Mouse (Mus musculus): ENCODE results near the gene Zfp867. TPM values are rescaled to one million over a fixed set of nuclear protein-coding genes. Genes with fewer than 3 reads are reported as not detected.

Gene Zfp867
- polyA plus RNA-seq, 1 experiment from 2014 or later = 13.8 TPM

- Histone ChIP-seq H3K9me3 (no peaks in the 10 kb centered on the region), H3K4me1 (no peaks in the 10 kb centered on the region), H3K36me3 (replicated peaks) (peaks cover 45% of the 10 kb centered on the region), H3K4me3 (no peak overlapping the region), H3K4me2 (no peak overlapping the region), H3K27me3 (replicated peaks) (no peaks in the 10 kb centered on the region), H3K9ac (no peak overlapping the region), H3K27ac (no peak overlapping the region)
- ATAC-seq (replicated peaks) = no peak
- WGBS = 90% methylated on average over 5 of the region's 5 CpGs
Measured at GRCm38 (mm10) chr11:59418708-59419107, 53.6 kb downstream of the Zfp867 start.

- WGBS = 90% methylated on average over 13 of the region's 13 CpGs
- Histone ChIP-seq H3K27me3 (replicated peaks) (no peaks in the 10 kb centered on the region), H3K4me1 (peaks cover 5% of the 10 kb centered on the region; the same call in 1 of the 2 replicates), H3K27ac (no peak overlapping the region), H3K9ac (no peak overlapping the region), H3K4me2 (no peak overlapping the region), H3K9me3 (no peaks in the 10 kb centered on the region), H3K36me3 (replicated peaks) (peaks cover 11% of the 10 kb centered on the region; the same call in 1 of the 2 replicates), H3K4me3 (no peak overlapping the region)
- no peak for ATAC-seq (replicated peaks)
Measured at GRCm38 (mm10) chr11:59412999-59413863, 59.0 kb downstream of the Zfp867 start.

- Histone ChIP-seq H3K9me3 (no peaks in the 10 kb centered on the region), H3K4me1 (peaks cover 5% of the 10 kb centered on the region; the same call in 1 of the 2 replicates), H3K9ac (no peak overlapping the region), H3K4me2 (no peak overlapping the region), H3K36me3 (replicated peaks) (peaks cover 10% of the 10 kb centered on the region), H3K27me3 (replicated peaks) (no peaks in the 10 kb centered on the region), H3K4me3 (no peak overlapping the region), H3K27ac (no peak overlapping the region)
- 66% methylated on average over 6 of the region's 6 CpGs for WGBS
- no peak for ATAC-seq (replicated peaks)
Measured at GRCm38 (mm10) chr11:59412058-59412457, 60.2 kb downstream of the Zfp867 start.

Other genes starting within 250 kb of the Zfp867 start
- 645 TPM in 2 replicates for gene Arf1, start 244.2 kb downstream of the Zfp867 start, polyA plus RNA-seq (2015; fragmentation: Nextera tagmentation; extraction: Ambion mirVana)
- 0.43 and 0.61 TPM in 2 replicates for gene Wnt3a, start 181.7 kb downstream of the Zfp867 start, polyA plus RNA-seq (2015; fragmentation: Nextera tagmentation; extraction: Ambion mirVana)
- 3.8 and 3.9 TPM in 2 replicates for gene Wnt9a, start 165.5 kb downstream of the Zfp867 start, polyA plus RNA-seq (2015; fragmentation: Nextera tagmentation; extraction: Ambion mirVana)
- 0.18 TPM in 1 of 2 replicates, not detected in the other for gene Prss38, start 96.8 kb downstream of the Zfp867 start, polyA plus RNA-seq (2015; fragmentation: Nextera tagmentation; extraction: Ambion mirVana)
- gene Jmjd4, start 22.4 kb downstream of the Zfp867 start, polyA plus RNA-seq (2015; fragmentation: Nextera tagmentation; extraction: Ambion mirVana) = 19.2 and 20.5 TPM in 2 replicates
- 539 and 549 TPM in 2 replicates for gene Snap47, start 21.3 kb downstream of the Zfp867 start, polyA plus RNA-seq (2015; fragmentation: Nextera tagmentation; extraction: Ambion mirVana)
- gene Zkscan17, start 54.3 kb upstream of the Zfp867 start, polyA plus RNA-seq (2015; fragmentation: Nextera tagmentation; extraction: Ambion mirVana) = 15.0 and 16.3 TPM in 2 replicates
- gene Nlrp3, start 69.1 kb upstream of the Zfp867 start, polyA plus RNA-seq (2015; fragmentation: Nextera tagmentation; extraction: Ambion mirVana) = 0.18 TPM in 1 of 2 replicates, not detected in the other
- gene Olfr222, start 103.8 kb upstream of the Zfp867 start, polyA plus RNA-seq (2015; fragmentation: Nextera tagmentation; extraction: Ambion mirVana) = not detected in 2 replicates
- gene Olfr223, start 120.8 kb upstream of the Zfp867 start, polyA plus RNA-seq (2015; fragmentation: Nextera tagmentation; extraction: Ambion mirVana) = not detected in 2 replicates
- gene Mprip, start 188.8 kb upstream of the Zfp867 start, polyA plus RNA-seq (2015; fragmentation: Nextera tagmentation; extraction: Ambion mirVana) = 77.5 and 85.4 TPM in 2 replicates